Mouse (Mus musculus): ENCODE measurements around the gene Ttn. TPM values are rescaled to one million over a fixed set of nuclear protein-coding genes. Genes with fewer than 3 reads are reported as not detected.

Gene Ttn
- polyA plus RNA-seq, 1 experiment from 2014 or later: 10.6 TPM

DNA sequence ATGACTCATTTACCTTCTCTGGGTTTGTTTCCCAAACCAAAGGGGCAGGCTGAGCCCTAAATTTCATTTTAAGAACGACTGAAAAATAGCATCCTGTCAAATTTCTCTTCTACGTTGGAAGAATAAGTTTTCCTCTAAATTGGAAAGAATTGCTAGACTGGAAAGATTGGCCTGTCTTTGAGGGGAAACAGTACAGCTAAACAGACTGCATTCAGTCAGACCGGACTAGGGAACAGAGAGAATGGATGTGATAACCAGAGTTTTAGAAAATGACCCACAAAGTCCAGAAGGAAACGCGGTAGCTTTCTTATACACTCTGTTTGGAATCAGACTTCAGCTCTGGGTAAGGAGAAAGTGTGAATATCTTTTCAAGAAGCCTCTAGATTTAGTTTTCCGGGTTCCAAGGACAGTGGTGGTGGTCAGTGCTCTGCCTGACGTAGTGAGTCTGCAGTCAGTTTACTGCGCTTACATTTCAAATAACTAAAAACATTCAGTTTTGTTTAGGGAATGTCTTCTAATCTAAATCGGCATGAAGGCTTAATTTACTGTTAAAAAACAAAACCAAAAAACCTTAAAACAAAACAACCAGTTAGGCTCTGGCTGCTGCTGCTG, 310.1 kb downstream of the Ttn start:
- Histone ChIP-seq H3K27me3 (replicated peaks) (no peaks in the 10 kb centered on the region), H3K9me3 (no peaks in the 10 kb centered on the region), H3K4me3 (peak overlapping the region; percentile 39), H3K4me1 (peaks cover 24% of the 10 kb centered on the region), H3K9ac (peak overlapping the region; percentile 50), H3K4me2 (replicated peaks) (peak overlapping the region; percentile 66), H3K27ac (no peak overlapping the region), H3K36me3 (no peaks in the 10 kb centered on the region; the same call in 1 of the 2 replicates)
- no peak for ATAC-seq (ENCODE audit: low FRiP score, low read depth)
- 46% methylated on average over 9 of the region's 9 CpGs for WGBS

DNA sequence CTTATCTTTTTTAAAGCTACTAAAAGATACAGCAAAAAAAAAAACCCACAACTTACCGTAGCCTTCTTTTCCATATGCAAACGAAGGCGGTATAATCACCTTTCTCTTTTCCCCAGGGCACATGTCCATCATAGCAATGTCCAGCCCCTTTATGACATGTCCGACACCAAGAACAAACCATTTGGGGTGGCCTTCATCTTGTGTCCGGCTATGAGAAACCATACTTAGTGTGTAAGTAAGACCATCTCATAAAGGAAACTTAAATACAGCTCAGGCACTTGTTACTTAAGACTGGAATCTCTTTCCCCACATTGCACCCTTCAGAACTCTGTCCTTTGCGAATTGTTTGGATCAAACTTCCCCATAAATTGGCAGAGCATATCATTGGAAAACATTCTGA, 310.7 kb downstream of the Ttn start:
- peaks cover 21% of the 10 kb centered on the region for H3K4me1 ChIP-seq
- no peaks in the 10 kb centered on the region for H3K27me3 ChIP-seq (replicated peaks)
- no peak overlapping the region for H3K9ac ChIP-seq
- no peak for ATAC-seq (ENCODE audit: low FRiP score, low read depth)
- H3K4me2 ChIP-seq (replicated peaks): peak overlapping the region; percentile 66
- H3K27ac ChIP-seq: no peak overlapping the region
- H3K36me3 ChIP-seq: no peaks in the 10 kb centered on the region; the same call in 1 of the 2 replicates
- peak overlapping the region; percentile 39; the same call in 1 of the 2 replicates for H3K4me3 ChIP-seq
- no peaks in the 10 kb centered on the region for H3K9me3 ChIP-seq
- WGBS: 86% methylated on average over 6 of the region's 6 CpGs

DNA sequence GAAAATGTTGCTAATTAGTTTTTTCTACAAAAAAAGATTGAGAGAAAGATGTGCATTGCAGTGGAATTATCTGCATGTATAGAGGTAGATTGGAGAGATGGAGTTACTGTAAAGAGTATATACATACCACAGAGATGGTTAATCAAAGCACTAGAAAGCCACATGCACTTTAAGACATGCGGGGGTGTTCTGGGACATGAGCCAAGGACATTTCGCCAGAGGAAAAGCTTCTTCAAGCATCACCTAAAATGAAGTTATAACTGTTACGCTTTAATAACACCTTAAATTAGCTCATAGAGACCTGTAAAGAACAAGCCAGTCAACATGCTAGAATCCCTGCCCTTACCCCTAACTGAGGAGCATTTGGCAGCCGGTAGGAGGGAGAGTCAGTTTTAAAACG, 315.1 kb downstream of the Ttn start:
- Histone ChIP-seq H3K9ac (no peak overlapping the region), H3K27ac (no peak overlapping the region), H3K4me1 (peaks cover 7% of the 10 kb centered on the region; the same call in 1 of the 2 replicates), H3K4me2 (replicated peaks) (no peak overlapping the region), H3K36me3 (peaks cover 17% of the 10 kb centered on the region), H3K27me3 (replicated peaks) (no peaks in the 10 kb centered on the region), H3K9me3 (no peaks in the 10 kb centered on the region), H3K4me3 (no peak overlapping the region)
- ATAC-seq (ENCODE audit: low FRiP score, low read depth): no peak
- WGBS: 86% methylated on average over 5 of the region's 5 CpGs

DNA sequence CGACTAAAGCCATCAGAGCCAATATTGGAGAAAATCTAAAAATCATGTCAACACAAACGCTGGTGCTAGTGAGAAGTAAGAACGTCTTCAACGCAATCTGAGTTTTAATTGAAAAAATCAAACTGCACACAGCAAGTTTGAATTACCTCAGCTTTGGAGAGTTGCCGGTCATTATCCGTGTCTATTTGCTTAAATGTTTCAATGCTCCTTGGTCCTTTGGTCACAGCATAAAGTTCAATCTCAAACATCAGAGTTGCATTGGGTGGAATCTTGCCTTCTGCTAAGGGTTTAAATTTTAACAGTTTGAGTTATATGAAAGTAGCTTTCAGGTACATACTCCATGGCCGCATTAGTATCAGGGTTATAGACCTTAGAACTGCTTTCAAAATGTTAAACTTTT, 316.8 kb downstream of the Ttn start:
- H3K4me3 ChIP-seq: no peak overlapping the region
- peaks cover 17% of the 10 kb centered on the region for H3K36me3 ChIP-seq
- H3K27me3 ChIP-seq (replicated peaks): no peaks in the 10 kb centered on the region
- H3K27ac ChIP-seq: no peak overlapping the region
- H3K9me3 ChIP-seq: no peaks in the 10 kb centered on the region
- no peak overlapping the region for H3K9ac ChIP-seq
- H3K4me1 ChIP-seq: no peaks in the 10 kb centered on the region
- no peak overlapping the region for H3K4me2 ChIP-seq (replicated peaks)
- WGBS: 95% methylated on average over 7 of the region's 7 CpGs
- no peak for ATAC-seq (ENCODE audit: low FRiP score, low read depth)

DNA sequence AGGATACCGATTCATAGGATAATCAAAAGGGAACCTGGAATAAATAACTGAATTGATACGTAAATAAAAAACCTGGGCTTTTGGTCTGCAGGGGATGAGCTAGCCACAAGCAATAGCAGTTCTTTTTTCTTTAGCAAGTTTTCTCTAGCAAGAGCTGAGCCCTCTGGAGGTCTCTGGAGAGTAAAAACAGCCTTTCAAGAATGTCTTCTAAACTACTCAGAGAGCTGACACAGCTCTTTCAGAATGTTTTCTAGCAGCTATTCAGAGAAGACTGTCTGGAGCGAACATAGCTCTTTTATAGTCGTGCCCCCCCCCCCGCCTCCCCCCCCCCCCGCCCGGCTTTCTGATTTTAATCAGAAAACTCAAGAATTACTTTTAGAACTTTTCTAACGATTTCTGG, 322.9 kb downstream of the Ttn start:
- H3K27me3 ChIP-seq (replicated peaks): no peaks in the 10 kb centered on the region
- WGBS: 55% methylated on average over 7 of the region's 8 CpGs
- no peaks in the 10 kb centered on the region for H3K9me3 ChIP-seq
- H3K4me3 ChIP-seq: no peak overlapping the region
- peaks cover 8% of the 10 kb centered on the region for H3K36me3 ChIP-seq
- no peaks in the 10 kb centered on the region for H3K4me1 ChIP-seq
- no peak for ATAC-seq (ENCODE audit: low FRiP score, low read depth)
- H3K9ac ChIP-seq: no peak overlapping the region
- no peak overlapping the region for H3K4me2 ChIP-seq (replicated peaks)
- H3K27ac ChIP-seq: no peak overlapping the region

DNA sequence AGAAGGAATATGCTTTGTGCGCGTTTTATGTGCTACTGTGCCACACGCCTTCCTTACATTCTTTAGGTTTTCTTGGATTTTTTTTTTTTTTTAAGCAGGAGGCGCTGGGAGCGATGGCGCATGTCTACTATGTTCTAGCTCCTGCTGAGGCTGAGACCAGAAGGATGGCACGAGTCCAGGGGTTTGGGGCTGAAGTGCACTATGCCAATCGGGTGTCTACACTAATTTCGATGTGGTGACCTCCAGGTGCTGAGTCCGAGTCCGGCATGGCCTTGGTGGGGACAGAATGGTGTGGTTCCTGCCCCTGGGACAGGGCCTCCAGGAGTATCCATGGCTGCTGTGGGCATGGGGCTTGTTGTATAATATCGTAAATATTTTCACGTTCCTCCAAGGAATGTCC, 323.8 kb downstream of the Ttn start:
- ATAC-seq (ENCODE audit: low FRiP score, low read depth): no peak
- 82% methylated on average over 13 of the region's 13 CpGs for WGBS
- H3K4me2 ChIP-seq (replicated peaks): no peak overlapping the region
- H3K27ac ChIP-seq: no peak overlapping the region
- H3K9me3 ChIP-seq: no peaks in the 10 kb centered on the region
- no peaks in the 10 kb centered on the region for H3K27me3 ChIP-seq (replicated peaks)
- no peaks in the 10 kb centered on the region for H3K36me3 ChIP-seq
- H3K9ac ChIP-seq: no peak overlapping the region
- H3K4me1 ChIP-seq: no peaks in the 10 kb centered on the region
- no peak overlapping the region for H3K4me3 ChIP-seq

DNA sequence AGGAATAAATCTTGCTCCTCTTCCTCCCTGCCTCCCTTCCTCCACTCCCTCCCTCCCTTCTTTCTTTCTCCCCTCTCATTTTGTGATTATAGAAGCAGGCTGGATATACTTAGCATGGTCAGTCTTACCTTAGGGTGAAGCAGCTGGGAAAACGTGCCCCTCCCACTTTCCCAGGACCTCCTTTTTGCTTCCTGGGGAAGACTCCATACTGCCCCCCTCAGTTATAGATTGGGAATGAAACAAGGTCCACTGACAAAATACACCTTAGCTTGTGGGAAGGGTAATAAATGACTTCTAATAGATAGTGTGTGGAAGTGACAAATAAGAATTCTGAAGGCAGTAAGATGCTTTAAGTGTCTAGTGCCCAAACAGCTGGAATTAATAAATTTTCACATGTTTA, 326.4 kb downstream of the Ttn start:
- no peak; the same call in 1 of the 2 replicates for ATAC-seq (ENCODE audit: low FRiP score, low read depth)
- whole genome bisulfite sequencing: 21% methylated on average over 1 of the region's 1 CpGs
- no peaks in the 10 kb centered on the region for H3K27me3 ChIP-seq (replicated peaks)
- H3K27ac ChIP-seq: no peak overlapping the region
- no peak overlapping the region for H3K4me3 ChIP-seq
- H3K9me3 ChIP-seq: no peaks in the 10 kb centered on the region
- H3K36me3 ChIP-seq: no peaks in the 10 kb centered on the region
- no peaks in the 10 kb centered on the region for H3K4me1 ChIP-seq
- H3K9ac ChIP-seq: no peak overlapping the region
- no peak overlapping the region for H3K4me2 ChIP-seq (replicated peaks)

DNA sequence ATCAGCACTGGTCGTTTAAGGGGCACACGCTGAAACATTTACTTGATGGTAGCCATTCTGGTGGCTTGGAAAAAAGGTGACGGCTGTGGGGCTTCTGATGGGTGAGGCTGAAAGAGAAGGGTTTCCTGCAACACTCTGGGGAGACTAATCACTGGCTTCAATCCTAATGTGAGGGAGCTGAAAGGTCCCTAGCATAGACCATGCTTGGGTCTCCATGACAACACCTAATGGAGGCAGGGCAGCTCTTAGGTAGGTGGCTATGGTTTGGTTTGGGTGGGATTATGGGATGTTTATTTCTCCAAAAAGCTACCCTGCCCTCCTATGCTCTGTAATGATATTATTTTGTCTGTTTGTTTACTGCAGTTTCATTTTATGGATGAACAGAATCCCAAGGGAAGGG, 326.9 kb downstream of the Ttn start:
- Histone ChIP-seq H3K27me3 (replicated peaks) (no peaks in the 10 kb centered on the region), H3K9me3 (no peaks in the 10 kb centered on the region), H3K27ac (no peak overlapping the region), H3K9ac (no peak overlapping the region), H3K36me3 (no peaks in the 10 kb centered on the region), H3K4me1 (no peaks in the 10 kb centered on the region), H3K4me3 (no peak overlapping the region), H3K4me2 (replicated peaks) (no peak overlapping the region)
- no peak for ATAC-seq (ENCODE audit: low FRiP score, low read depth)
- 77% methylated on average over 3 of the region's 3 CpGs for whole genome bisulfite sequencing

DNA sequence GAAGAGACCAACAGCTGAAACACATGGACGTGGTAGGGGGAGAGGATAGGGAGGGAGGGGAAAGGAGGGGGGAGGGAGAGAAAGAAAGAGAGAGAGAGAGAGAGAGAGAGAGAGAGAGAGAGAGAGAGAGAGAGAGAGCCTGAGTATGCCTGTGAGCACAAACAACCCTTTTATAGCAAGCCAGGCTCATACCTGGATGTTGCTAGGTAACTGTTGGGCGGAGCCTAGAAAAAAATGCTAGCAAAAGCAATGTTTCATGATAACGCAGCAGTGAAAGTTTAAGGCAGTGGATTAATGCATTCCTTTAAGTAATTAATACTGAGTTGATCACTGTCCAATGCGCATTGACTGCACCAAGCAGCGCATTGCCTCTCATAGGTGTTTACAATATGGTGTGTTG, 327.7 kb downstream of the Ttn start:
- 81% methylated on average over 5 of the region's 5 CpGs for WGBS
- H3K4me2 ChIP-seq (replicated peaks): no peak overlapping the region
- H3K4me1 ChIP-seq: no peaks in the 10 kb centered on the region
- H3K9me3 ChIP-seq: no peaks in the 10 kb centered on the region
- no peak overlapping the region for H3K4me3 ChIP-seq
- no peak overlapping the region for H3K27ac ChIP-seq
- ATAC-seq (ENCODE audit: low FRiP score, low read depth): no peak
- no peak overlapping the region for H3K9ac ChIP-seq
- no peaks in the 10 kb centered on the region for H3K36me3 ChIP-seq
- no peaks in the 10 kb centered on the region for H3K27me3 ChIP-seq (replicated peaks)

Other genes starting within 250 kb of the Ttn start
- gene Ccdc141, start 188.1 kb upstream of the Ttn start, polyA plus RNA-seq (2016; fragmentation: Nextera tagmentation; extraction: Ambion mirVana): 8.3 and 8.4 TPM in 2 replicates

All from neural tube, embryonic 12.5 days (tissue).